Mouse (Mus musculus) ZHBTc4 (cell line): ENCODE measurements around the gene Vangl2.
A peak's percentile ranks its signal among the peaks of the same experiment; 100 is the strongest.
"Not testable (repeated sequence)": the region's sequence is repeated elsewhere in the genome, so short reads cannot be mapped to it uniquely, and the experiment has no call there.

Experiments
- DNase-seq: peaks from one replicate; pipeline ENCODE4 v3.0.0-alpha.2; 2011; ENCODE audit warnings: low read depth, low spot score

Gene Vangl2

GRCm38 (mm10) chr1:172001665-172002064, 26.6 kb downstream of the Vangl2 start:
- DNase-seq, result no peak

- peak; percentile 85 for DNase-seq
Measured at GRCm38 (mm10) chr1:172000641-172001040, 27.6 kb downstream of the Vangl2 start.

GRCm38 (mm10) chr1:171998820-171999597, 29.2 kb downstream of the Vangl2 start:
- DNase-seq, result no peak

GRCm38 (mm10) chr1:171996701-171997100, 31.5 kb downstream of the Vangl2 start:
- no peak for DNase-seq

GRCm38 (mm10) chr1:171994918-171995715, 33.1 kb downstream of the Vangl2 start:
- no peak for DNase-seq

GRCm38 (mm10) chr1:171994501-171994900, 33.7 kb downstream of the Vangl2 start:
- DNase-seq, result no peak

- DNase-seq, result no peak
Measured at GRCm38 (mm10) chr1:171992901-171993530, 35.2 kb downstream of the Vangl2 start.

GRCm38 (mm10) chr1:171991883-171992282, 36.4 kb downstream of the Vangl2 start:
- no peak for DNase-seq

GRCm38 (mm10) chr1:171984121-171984520, 44.1 kb downstream of the Vangl2 start:
- DNase-seq, result no peak

GRCm38 (mm10) chr1:171983372-171984001, 44.8 kb downstream of the Vangl2 start:
- no peak for DNase-seq

GRCm38 (mm10) chr1:171982740-171983139, 45.5 kb downstream of the Vangl2 start:
- no peak for DNase-seq

GRCm38 (mm10) chr1:171982170-171982569, 46.1 kb downstream of the Vangl2 start:
- DNase-seq, result no peak

- no peak for DNase-seq
Measured at GRCm38 (mm10) chr1:171979969-171980730, 48.1 kb downstream of the Vangl2 start.

GRCm38 (mm10) chr1:171977891-171978290, 50.4 kb downstream of the Vangl2 start:
- DNase-seq, result no peak

GRCm38 (mm10) chr1:171976826-171977539, 51.3 kb downstream of the Vangl2 start:
- no peak for DNase-seq

GRCm38 (mm10) chr1:171975831-171976230, 52.4 kb downstream of the Vangl2 start:
- no peak for DNase-seq

- DNase-seq, result peak; percentile 61
Measured at GRCm38 (mm10) chr1:171975377-171975776, 52.9 kb downstream of the Vangl2 start.

GRCm38 (mm10) chr1:171974361-171974760, 53.9 kb downstream of the Vangl2 start:
- DNase-seq, result not testable (repeated sequence)

GRCm38 (mm10) chr1:171970854-171971586, 57.2 kb downstream of the Vangl2 start:
- DNase-seq, result no peak

- DNase-seq, result no peak
Measured at GRCm38 (mm10) chr1:171969221-171969620, 59.0 kb downstream of the Vangl2 start.
